Mouse (Mus musculus) hindbrain, embryonic 15.5 days (tissue): ENCODE results near the gene Carhsp1. TPM values are rescaled to one million over a fixed set of nuclear protein-coding genes. Genes with fewer than 3 reads are reported as not detected.

Experiments
- ATAC-seq: fragments of 200-750 bp; cut with Nextera tagmentation; 2 replicates; pipeline ENCODE4 v1.8.0; 2017; ENCODE audit warnings: low read depth, moderate number of reproducible peaks, moderate TSS enrichment; ENCODE audit not compliant: low FRiP score
- H3K27ac ChIP-seq: fragments of 300-500 bp; sonication (generic); replicated peaks from 2 replicates; pipeline ENCODE4 v1.5.1; 2015; ENCODE audit warnings: mild to moderate bottlenecking, inconsistent platforms
- H3K27me3 ChIP-seq: fragments of 300-500 bp; sonication (generic); 2 replicates; pipeline ENCODE4 v1.6.1; 2015; ENCODE audit warnings: control low read depth, inconsistent platforms
- H3K36me3 ChIP-seq: fragments of 300-500 bp; sonication (generic); 2 replicates; pipeline ENCODE4 v1.6.1; 2015; ENCODE audit warnings: control low read depth, inconsistent platforms
- H3K4me1 ChIP-seq: fragments of 300-500 bp; sonication (generic); replicated peaks from 2 replicates; pipeline ENCODE4 v1.6.1; 2015; ENCODE audit warnings: control low read depth, inconsistent platforms
- H3K4me2 ChIP-seq: fragments of 300-500 bp; sonication (generic); 2 replicates; pipeline ENCODE4 v1.6.1; 2015; ENCODE audit warnings: moderate library complexity, mild to moderate bottlenecking, inconsistent platforms
- H3K4me3 ChIP-seq: fragments of 300-500 bp; sonication (generic); 2 replicates; pipeline ENCODE4 v1.5.1; 2015; ENCODE audit warnings: mild to moderate bottlenecking, inconsistent platforms
- H3K9ac ChIP-seq: fragments of 300-500 bp; sonication (generic); 2 replicates; pipeline ENCODE4 v1.6.1; 2015; ENCODE audit warnings: inconsistent platforms
- H3K9me3 ChIP-seq: fragments of 300-500 bp; sonication (generic); 2 replicates; pipeline ENCODE4 v1.6.1; 2016; ENCODE audit warnings: control low read depth, inconsistent platforms
- WGBS: fragments of 180-500 bp; shearing (Covaris S2); methylation state at CpG from one replicate; pipeline ENCODE4 v1.1.7; 2015; 5-methylcytosine and 5-hydroxymethylcytosine counted together
- microRNA-seq: library from miRNA; unstranded; fragments of <30 nt; microRNA quantifications from one replicate; pipeline ENCODE4, GENCODE M21; 2016
- polyA plus RNA-seq: library from polyadenylated mRNA; unstranded; fragments of >200 nt; fragmentation: Nextera tagmentation; extraction: Ambion mirVana; gene quantifications from 2 replicates; pipeline ENCODE4 v1.2.1, GENCODE M21; 2015

The Carhsp1 gene
- polyA plus RNA-seq, 1 experiment from 2014 or later, result 171 TPM

DNA sequence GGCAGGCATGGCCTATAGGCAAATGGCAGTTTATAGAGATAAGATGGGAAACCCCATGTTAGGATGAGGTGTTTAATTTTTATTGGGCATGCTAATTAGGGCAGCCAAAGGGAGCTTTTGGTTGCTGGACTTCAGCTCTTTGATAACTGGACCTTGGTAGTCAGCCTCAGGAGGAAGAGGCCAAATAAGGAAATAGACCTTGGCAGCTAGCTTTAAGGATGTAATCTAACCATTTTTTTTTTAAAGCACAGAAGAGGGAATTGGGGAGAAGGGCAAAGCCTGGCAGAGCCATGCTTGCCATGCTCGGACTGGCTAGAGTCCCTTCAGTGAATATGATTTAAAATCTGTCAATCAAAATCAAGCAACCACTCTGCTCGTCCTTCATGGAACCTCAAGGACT is 41.5 kb downstream of the Carhsp1 start:
- no peak for ATAC-seq
- Histone ChIP-seq H3K9me3 (no peaks in the 10 kb centered on the region), H3K9ac (no peak overlapping the region), H3K4me2 (no peak overlapping the region), H3K36me3 (peaks cover 5% of the 10 kb centered on the region), H3K4me1 (0 out of 2 replicates have a peak, but pooled peaks cover 6% of the 10 kb centered on the region), H3K27ac (no peak overlapping the region), H3K4me3 (no peak overlapping the region), H3K27me3 (no peaks in the 10 kb centered on the region)
- 73% methylated on average over 2 of the region's 2 CpGs for WGBS

DNA sequence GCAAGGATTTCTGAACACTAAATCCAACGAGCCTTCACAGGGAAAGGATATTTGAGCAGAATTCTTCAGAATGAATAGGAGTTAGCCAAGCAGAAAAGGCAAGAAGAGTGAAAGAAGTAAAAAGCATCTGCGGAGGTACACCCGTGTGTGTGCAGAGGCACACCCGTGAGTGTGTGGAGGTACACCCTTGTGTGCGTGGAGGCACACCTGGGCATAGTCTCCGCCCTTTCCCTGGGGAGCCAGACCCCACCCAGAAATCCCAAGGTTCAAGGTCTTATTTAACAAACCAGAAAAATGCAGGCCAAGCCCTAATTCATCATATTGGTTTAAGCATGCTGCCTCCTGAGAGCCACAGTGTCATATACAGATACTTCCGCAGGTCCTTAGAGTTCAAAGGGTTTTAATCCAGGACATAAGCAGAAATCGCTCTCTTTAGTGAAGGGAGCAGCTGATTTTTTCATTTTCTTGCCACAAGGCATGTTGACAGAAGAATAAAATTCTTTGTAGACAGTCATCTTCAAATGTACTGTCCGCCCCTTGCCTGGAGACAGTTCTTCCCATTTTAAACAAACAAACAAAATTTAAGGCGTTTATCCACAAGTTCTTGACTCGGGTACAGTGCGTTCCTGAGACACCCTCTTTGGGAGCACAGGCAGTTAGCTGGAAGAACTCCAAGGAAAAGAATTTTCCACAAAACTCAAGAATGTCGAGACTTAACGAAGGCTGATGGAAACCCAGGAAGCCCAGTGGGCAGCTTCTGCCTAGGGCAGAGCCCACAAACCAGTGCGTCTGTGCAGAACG is 51.4 kb downstream of the Carhsp1 start:
- peaks cover 15% of the 10 kb centered on the region for H3K36me3 ChIP-seq
- no peak overlapping the region for H3K4me2 ChIP-seq
- no peaks in the 10 kb centered on the region for H3K4me1 ChIP-seq
- no peak for ATAC-seq
- H3K9me3 ChIP-seq, result no peaks in the 10 kb centered on the region
- no peak overlapping the region for H3K4me3 ChIP-seq
- H3K9ac ChIP-seq, result no peak overlapping the region
- 80% methylated on average over 16 of the region's 16 CpGs for WGBS
- H3K27ac ChIP-seq, result no peak overlapping the region
- no peaks in the 10 kb centered on the region for H3K27me3 ChIP-seq

DNA sequence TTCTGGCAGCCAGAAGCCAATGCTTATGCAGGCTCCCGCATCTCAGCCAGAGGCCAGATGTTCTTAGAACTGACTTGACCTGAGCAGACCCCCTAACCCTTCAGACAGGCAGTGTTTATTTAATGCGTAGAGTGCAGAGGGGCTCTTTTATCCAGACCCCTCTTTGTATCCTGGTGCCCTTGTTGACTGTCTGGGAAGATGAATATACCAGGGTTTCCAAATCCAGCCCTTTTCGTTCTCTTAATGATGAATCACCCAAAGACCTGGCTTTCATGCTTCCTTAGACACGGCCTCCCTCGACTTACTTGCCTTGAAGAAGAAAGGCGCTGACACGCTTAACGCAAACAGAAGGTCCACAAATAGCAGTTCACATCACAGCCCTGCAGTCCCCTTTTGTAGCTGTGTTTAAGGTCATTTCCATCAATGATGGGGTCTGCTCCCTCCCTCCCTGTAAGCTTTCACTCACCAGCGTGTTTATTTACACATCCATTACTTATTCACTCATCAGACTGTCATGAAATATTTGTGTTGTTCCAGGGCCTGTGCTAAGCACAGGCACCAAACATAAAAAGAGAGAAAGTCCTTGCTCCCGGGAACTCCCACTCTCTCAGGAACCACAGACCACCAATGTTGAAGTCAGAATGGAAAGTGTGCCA is 52.2 kb downstream of the Carhsp1 start:
- no peaks in the 10 kb centered on the region for H3K4me1 ChIP-seq
- peaks cover 15% of the 10 kb centered on the region for H3K36me3 ChIP-seq
- no peak for ATAC-seq
- no peak overlapping the region for H3K27ac ChIP-seq
- H3K4me3 ChIP-seq, result no peak overlapping the region
- no peaks in the 10 kb centered on the region for H3K9me3 ChIP-seq
- no peaks in the 10 kb centered on the region for H3K27me3 ChIP-seq
- WGBS, result 15% methylated on average over 10 of the region's 10 CpGs
- H3K9ac ChIP-seq, result no peak overlapping the region
- H3K4me2 ChIP-seq, result no peak overlapping the region

DNA sequence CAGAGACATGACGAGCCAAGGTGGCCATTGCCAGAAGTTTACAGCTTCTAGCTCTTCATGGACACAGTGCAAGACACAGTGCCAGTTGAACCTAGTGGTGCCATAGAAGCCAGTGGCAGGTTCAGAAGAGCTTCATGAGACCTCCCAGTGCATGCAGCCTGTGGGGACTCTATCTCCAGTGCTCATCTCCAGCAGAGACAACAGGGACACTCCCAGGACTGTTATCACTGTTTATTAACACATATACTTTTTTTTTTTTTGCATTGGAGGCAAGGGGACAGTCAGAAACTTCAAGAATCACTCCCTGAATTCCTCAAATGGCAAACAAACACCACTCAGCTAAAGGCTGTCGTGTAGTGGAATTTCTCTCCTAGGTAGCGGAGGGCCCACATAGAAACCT is 58.5 kb downstream of the Carhsp1 start:
- H3K36me3 ChIP-seq, result peaks cover 40% of the 10 kb centered on the region

DNA sequence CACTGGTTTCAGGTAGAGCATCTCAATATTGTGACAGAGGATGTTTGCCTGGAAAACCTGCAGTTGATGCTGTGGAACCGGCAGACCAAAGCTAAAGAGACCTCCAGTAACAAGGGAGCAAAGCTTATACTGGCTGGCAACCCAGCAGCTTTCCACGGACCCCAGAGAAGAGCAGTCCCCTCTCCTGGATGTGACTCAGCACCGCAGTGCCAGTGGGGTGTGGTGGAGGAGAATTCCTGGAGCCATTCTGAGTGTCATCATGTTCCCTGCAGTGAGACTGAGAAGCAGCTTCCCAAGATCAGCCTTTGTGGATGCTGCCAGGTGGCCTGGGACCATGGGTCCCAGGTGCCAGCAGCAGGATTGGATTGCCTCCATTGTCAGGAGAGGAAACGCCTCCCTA is 58.9 kb downstream of the Carhsp1 start:
- Histone ChIP-seq H3K36me3 (peaks cover 39% of the 10 kb centered on the region), H3K4me1 (no peaks in the 10 kb centered on the region), H3K4me3 (no peak overlapping the region), H3K27ac (no peak overlapping the region), H3K4me2 (no peak overlapping the region), H3K9me3 (no peaks in the 10 kb centered on the region), H3K9ac (no peak overlapping the region), H3K27me3 (0 out of 2 replicates have a peak, but pooled peaks cover 2% of the 10 kb centered on the region)
- no peak for ATAC-seq
- WGBS, result 80% methylated on average over 4 of the region's 4 CpGs

More for the DNA sequence above, 58.5 kb downstream of the Carhsp1 start:
- Histone ChIP-seq H3K27me3 (0 out of 2 replicates have a peak, but pooled peaks cover 2% of the 10 kb centered on the region), H3K27ac (no peak overlapping the region), H3K9ac (no peak overlapping the region), H3K4me2 (no peak overlapping the region), H3K4me3 (no peak overlapping the region), H3K9me3 (no peaks in the 10 kb centered on the region), H3K4me1 (no peaks in the 10 kb centered on the region)
- no peak for ATAC-seq
- WGBS, result 92% methylated on average over 3 of the region's 3 CpGs

DNA sequence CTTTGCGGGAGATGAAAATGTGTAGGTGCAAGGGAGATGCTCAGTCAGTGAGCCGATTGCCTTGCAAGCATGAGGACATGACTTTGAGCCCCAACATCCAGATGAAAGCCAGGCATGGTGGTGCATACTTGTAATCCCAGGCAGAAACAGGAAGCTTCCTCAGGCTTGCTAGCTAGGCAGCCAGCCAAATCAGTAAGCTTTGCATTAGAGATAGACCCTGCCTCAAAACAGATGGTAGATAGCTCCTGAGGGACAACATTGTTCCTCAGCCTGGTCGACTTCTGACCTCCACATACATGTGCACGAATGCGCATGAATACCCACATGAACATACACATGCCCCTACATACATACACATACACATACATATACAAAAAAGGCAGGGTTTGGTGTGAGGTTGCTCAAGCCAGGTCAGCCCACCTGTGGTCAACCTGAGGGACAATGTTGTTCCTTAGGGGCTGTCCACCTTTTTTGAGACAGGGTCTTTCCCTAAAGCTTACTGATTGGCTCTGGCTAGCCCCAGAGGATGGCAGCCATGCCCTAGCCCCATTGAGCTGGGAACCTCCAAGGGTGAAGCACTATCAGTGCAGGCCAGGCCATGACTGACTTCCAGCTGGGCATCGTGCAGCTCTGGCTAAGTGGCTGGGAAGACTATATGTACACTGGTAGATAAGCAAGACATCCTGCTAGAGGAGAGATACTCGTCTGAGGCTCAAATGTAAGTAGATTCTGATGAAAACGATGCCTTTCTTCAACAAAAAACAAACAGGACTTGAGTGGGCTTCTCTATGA is 59.5 kb downstream of the Carhsp1 start:
- no peaks in the 10 kb centered on the region for H3K9me3 ChIP-seq
- H3K36me3 ChIP-seq, result peaks cover 39% of the 10 kb centered on the region
- WGBS, result 85% methylated on average over 8 of the region's 8 CpGs
- ATAC-seq, result no peak
- no peak overlapping the region for H3K27ac ChIP-seq
- no peak overlapping the region for H3K9ac ChIP-seq
- no peaks in the 10 kb centered on the region for H3K4me1 ChIP-seq
- 0 out of 2 replicates have a peak, but pooled peaks cover 2% of the 10 kb centered on the region for H3K27me3 ChIP-seq
- no peak overlapping the region for H3K4me2 ChIP-seq
- no peak overlapping the region for H3K4me3 ChIP-seq

DNA sequence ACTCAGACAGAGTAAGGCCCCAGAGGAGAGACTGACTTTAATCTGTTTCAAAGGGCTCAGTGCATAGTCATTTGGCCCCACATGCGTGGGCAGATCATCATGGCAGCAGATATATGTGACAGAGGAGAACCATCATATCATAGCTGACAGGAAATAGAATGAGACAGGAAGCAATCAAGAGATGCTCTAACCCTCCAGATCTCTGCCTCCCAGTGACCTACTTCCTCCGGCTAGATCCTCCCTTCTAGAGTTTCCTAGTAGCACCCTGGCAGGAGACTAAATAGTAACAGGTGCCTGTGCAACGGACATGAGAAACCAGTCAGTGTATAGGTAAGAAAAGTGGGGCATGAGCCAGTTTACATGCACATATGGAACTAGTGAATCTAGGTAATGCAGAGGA is 61.6 kb downstream of the Carhsp1 start:
- H3K4me1 ChIP-seq, result no peaks in the 10 kb centered on the region
- 0 out of 2 replicates have a peak, but pooled peaks cover 2% of the 10 kb centered on the region for H3K27me3 ChIP-seq
- WGBS, result 86% methylated on average over 3 of the region's 3 CpGs
- H3K4me2 ChIP-seq, result no peak overlapping the region
- no peak overlapping the region for H3K9ac ChIP-seq
- ATAC-seq, result no peak
- H3K36me3 ChIP-seq, result peaks cover 33% of the 10 kb centered on the region
- H3K27ac ChIP-seq, result no peak overlapping the region
- no peak overlapping the region for H3K4me3 ChIP-seq
- no peaks in the 10 kb centered on the region for H3K9me3 ChIP-seq

Small RNA genes lying within 50 kb of the gene (microRNA-seq; reads per million reads assigned to microRNA genes)
- gene Gm22137, result not detected

Other genes starting within 250 kb of the Carhsp1 start
- gene Tmem114, start 247.0 kb downstream of the Carhsp1 start, polyA plus RNA-seq, result 0.77 and 0.79 TPM in 2 replicates
- gene Mettl22, start 201.4 kb downstream of the Carhsp1 start, polyA plus RNA-seq, result 43.8 and 51.7 TPM in 2 replicates
- 82.8 and 85.6 TPM in 2 replicates for gene Abat, start 158.7 kb downstream of the Carhsp1 start, polyA plus RNA-seq
- 39.0 and 39.7 TPM in 2 replicates for gene Pmm2, start 34.5 kb downstream of the Carhsp1 start, polyA plus RNA-seq
- gene Tmem186, start 34.4 kb downstream of the Carhsp1 start, polyA plus RNA-seq, result 20.2 and 22.0 TPM in 2 replicates
- not detected in 2 replicates for gene Gm5767, start 8.6 kb upstream of the Carhsp1 start, polyA plus RNA-seq
- gene Usp7, start 120.2 kb upstream of the Carhsp1 start, polyA plus RNA-seq, result 29.2 TPM in 2 replicates
- gene 1810013L24Rik, start 157.9 kb upstream of the Carhsp1 start, polyA plus RNA-seq, result 28.6 and 29.2 TPM in 2 replicates